Mouse (Mus musculus): ENCODE results near the gene Ankk1. TPM values are rescaled to one million over a fixed set of nuclear protein-coding genes. Genes with fewer than 3 reads are reported as not detected.

Gene Ankk1
- polyA plus RNA-seq (2015; fragmentation: Nextera tagmentation; extraction: Ambion mirVana) = not detected in 2 replicates

- H3K27ac ChIP-seq (replicated peaks) = no peak within 1 kb of the TSS
- no peaks in the 10 kb centered on the region for H3K4me1 ChIP-seq (replicated peaks)
- ATAC-seq (ENCODE audit: insufficient read depth) = no peak
- H3K27me3 ChIP-seq = no peaks in the 10 kb centered on the region
- H3K4me2 ChIP-seq = no peak within 1 kb of the TSS
- H3K9ac ChIP-seq = no peak within 1 kb of the TSS
- no peaks in the 10 kb centered on the region for H3K36me3 ChIP-seq (replicated peaks)
- 57% methylated on average over 7 of the region's 7 CpGs for WGBS (ENCODE audit: insufficient replicate concordance)
- H3K4me3 ChIP-seq (replicated peaks) = no peak within 1 kb of the TSS
- H3K9me3 ChIP-seq (replicated peaks) = no peaks in the 10 kb centered on the region
Measured at GRCm38 (mm10) chr9:49426921-49427320, at the start of gene Ankk1. Gene Ankk1, minus strand, starts transcription at chr9:49427021.

GRCm38 (mm10) chr9:49472126-49472525 is 45.3 kb upstream of the Ankk1 start:
- Histone ChIP-seq H3K4me2 (no peak overlapping the region), H3K9me3 (replicated peaks) (no peaks in the 10 kb centered on the region), H3K27me3 (no peaks in the 10 kb centered on the region), H3K4me1 (replicated peaks) (no peaks in the 10 kb centered on the region), H3K9ac (no peak overlapping the region), H3K4me3 (replicated peaks) (no peak overlapping the region), H3K27ac (replicated peaks) (no peak overlapping the region), H3K36me3 (replicated peaks) (no peaks in the 10 kb centered on the region)
- ATAC-seq (ENCODE audit: insufficient read depth) = no peak
- 46% methylated on average over 11 of the region's 11 CpGs for WGBS (ENCODE audit: insufficient replicate concordance)

GRCm38 (mm10) chr9:49470946-49471345 is 44.1 kb upstream of the Ankk1 start:
- no peak overlapping the region for H3K4me2 ChIP-seq
- H3K4me3 ChIP-seq (replicated peaks) = no peak overlapping the region
- no peak overlapping the region for H3K9ac ChIP-seq
- H3K27ac ChIP-seq (replicated peaks) = no peak overlapping the region
- WGBS (ENCODE audit: insufficient replicate concordance) = 59% methylated on average over 6 of the region's 6 CpGs
- no peak for ATAC-seq (ENCODE audit: insufficient read depth)
- no peaks in the 10 kb centered on the region for H3K27me3 ChIP-seq
- no peaks in the 10 kb centered on the region for H3K4me1 ChIP-seq (replicated peaks)
- H3K9me3 ChIP-seq (replicated peaks) = no peaks in the 10 kb centered on the region
- no peaks in the 10 kb centered on the region for H3K36me3 ChIP-seq (replicated peaks)

GRCm38 (mm10) chr9:49470006-49470405 is 43.2 kb upstream of the Ankk1 start:
- Histone ChIP-seq H3K27ac (replicated peaks) (no peak overlapping the region), H3K9ac (no peak overlapping the region), H3K9me3 (replicated peaks) (no peaks in the 10 kb centered on the region), H3K27me3 (no peaks in the 10 kb centered on the region), H3K4me3 (replicated peaks) (no peak overlapping the region), H3K36me3 (replicated peaks) (no peaks in the 10 kb centered on the region), H3K4me2 (no peak overlapping the region), H3K4me1 (replicated peaks) (no peaks in the 10 kb centered on the region)
- ATAC-seq (ENCODE audit: insufficient read depth) = no peak
- WGBS (ENCODE audit: insufficient replicate concordance) = 76% methylated on average over 19 of the region's 19 CpGs

- Histone ChIP-seq H3K4me3 (replicated peaks) (no peak overlapping the region), H3K9me3 (replicated peaks) (no peaks in the 10 kb centered on the region), H3K36me3 (replicated peaks) (no peaks in the 10 kb centered on the region), H3K9ac (no peak overlapping the region), H3K27ac (replicated peaks) (no peak overlapping the region), H3K27me3 (no peaks in the 10 kb centered on the region), H3K4me2 (no peak overlapping the region), H3K4me1 (replicated peaks) (no peaks in the 10 kb centered on the region)
- WGBS (ENCODE audit: insufficient replicate concordance) = 64% methylated on average over 3 of the region's 3 CpGs
- no peak for ATAC-seq (ENCODE audit: insufficient read depth)
Measured at GRCm38 (mm10) chr9:49456136-49456535, 29.3 kb upstream of the Ankk1 start.

GRCm38 (mm10) chr9:49452396-49452795 is 25.6 kb upstream of the Ankk1 start:
- no peaks in the 10 kb centered on the region for H3K27me3 ChIP-seq
- no peaks in the 10 kb centered on the region for H3K36me3 ChIP-seq (replicated peaks)
- no peaks in the 10 kb centered on the region for H3K9me3 ChIP-seq (replicated peaks)
- no peak overlapping the region for H3K27ac ChIP-seq (replicated peaks)
- 71% methylated on average over 1 of the region's 1 CpGs for WGBS (ENCODE audit: insufficient replicate concordance)
- H3K4me2 ChIP-seq = no peak overlapping the region
- no peak overlapping the region for H3K9ac ChIP-seq
- no peaks in the 10 kb centered on the region for H3K4me1 ChIP-seq (replicated peaks)
- H3K4me3 ChIP-seq (replicated peaks) = no peak overlapping the region
- no peak for ATAC-seq (ENCODE audit: insufficient read depth)

GRCm38 (mm10) chr9:49450491-49450890 is 23.7 kb upstream of the Ankk1 start:
- no peak for ATAC-seq (ENCODE audit: insufficient read depth)
- H3K36me3 ChIP-seq (replicated peaks) = no peaks in the 10 kb centered on the region
- H3K9ac ChIP-seq = no peak overlapping the region
- 58% methylated on average over 3 of the region's 3 CpGs for WGBS (ENCODE audit: insufficient replicate concordance)
- H3K9me3 ChIP-seq (replicated peaks) = no peaks in the 10 kb centered on the region
- no peak overlapping the region for H3K27ac ChIP-seq (replicated peaks)
- no peaks in the 10 kb centered on the region for H3K4me1 ChIP-seq (replicated peaks)
- no peak overlapping the region for H3K4me2 ChIP-seq
- no peak overlapping the region for H3K4me3 ChIP-seq (replicated peaks)
- H3K27me3 ChIP-seq = no peaks in the 10 kb centered on the region

GRCm38 (mm10) chr9:49442621-49443020 is 15.8 kb upstream of the Ankk1 start:
- Histone ChIP-seq H3K4me3 (replicated peaks) (no peak overlapping the region), H3K27ac (replicated peaks) (no peak overlapping the region), H3K9me3 (replicated peaks) (no peaks in the 10 kb centered on the region), H3K4me1 (replicated peaks) (no peaks in the 10 kb centered on the region), H3K4me2 (no peak overlapping the region), H3K9ac (no peak overlapping the region), H3K36me3 (replicated peaks) (no peaks in the 10 kb centered on the region), H3K27me3 (no peaks in the 10 kb centered on the region)
- no peak for ATAC-seq (ENCODE audit: insufficient read depth)
- WGBS (ENCODE audit: insufficient replicate concordance) = 54% methylated on average over 3 of the region's 3 CpGs

- H3K4me1 ChIP-seq (replicated peaks) = no peaks in the 10 kb centered on the region
- no peaks in the 10 kb centered on the region for H3K9me3 ChIP-seq (replicated peaks)
- no peak overlapping the region for H3K9ac ChIP-seq
- no peaks in the 10 kb centered on the region for H3K27me3 ChIP-seq
- ATAC-seq (ENCODE audit: insufficient read depth) = no peak
- no peak overlapping the region for H3K27ac ChIP-seq (replicated peaks)
- H3K4me2 ChIP-seq = no peak overlapping the region
- no peak overlapping the region for H3K4me3 ChIP-seq (replicated peaks)
- H3K36me3 ChIP-seq (replicated peaks) = no peaks in the 10 kb centered on the region
- 40% methylated on average over 5 of the region's 5 CpGs for WGBS (ENCODE audit: insufficient replicate concordance)
Measured at GRCm38 (mm10) chr9:49427478-49427877, 657 bp upstream of the Ankk1 start.

- no peak for ATAC-seq (ENCODE audit: insufficient read depth)
- Histone ChIP-seq H3K4me1 (replicated peaks) (no peaks in the 10 kb centered on the region), H3K4me2 (no peak overlapping the region), H3K9me3 (replicated peaks) (no peaks in the 10 kb centered on the region), H3K9ac (no peak overlapping the region), H3K27ac (replicated peaks) (no peak overlapping the region), H3K4me3 (replicated peaks) (no peak overlapping the region), H3K27me3 (no peaks in the 10 kb centered on the region), H3K36me3 (replicated peaks) (no peaks in the 10 kb centered on the region)
- 28% methylated on average over 1 of the region's 1 CpGs for WGBS (ENCODE audit: insufficient replicate concordance)
Measured at GRCm38 (mm10) chr9:49425585-49425984, 1.2 kb downstream of the Ankk1 start.

GRCm38 (mm10) chr9:49423866-49424265 is 3.0 kb downstream of the Ankk1 start:
- Histone ChIP-seq H3K9ac (no peak overlapping the region), H3K36me3 (replicated peaks) (no peaks in the 10 kb centered on the region), H3K4me2 (no peak overlapping the region), H3K27ac (replicated peaks) (no peak overlapping the region), H3K4me3 (replicated peaks) (no peak overlapping the region), H3K27me3 (no peaks in the 10 kb centered on the region), H3K4me1 (replicated peaks) (no peaks in the 10 kb centered on the region), H3K9me3 (replicated peaks) (no peaks in the 10 kb centered on the region)
- 62% methylated on average over 5 of the region's 5 CpGs for WGBS (ENCODE audit: insufficient replicate concordance)
- ATAC-seq (ENCODE audit: insufficient read depth) = no peak

- no peak overlapping the region for H3K4me2 ChIP-seq
- ATAC-seq (ENCODE audit: insufficient read depth) = no peak
- no peaks in the 10 kb centered on the region for H3K27me3 ChIP-seq
- no peak overlapping the region for H3K4me3 ChIP-seq (replicated peaks)
- no peaks in the 10 kb centered on the region for H3K9me3 ChIP-seq (replicated peaks)
- H3K9ac ChIP-seq = no peak overlapping the region
- H3K27ac ChIP-seq (replicated peaks) = no peak overlapping the region
- H3K4me1 ChIP-seq (replicated peaks) = no peaks in the 10 kb centered on the region
- H3K36me3 ChIP-seq (replicated peaks) = no peaks in the 10 kb centered on the region
- 53% methylated on average over 5 of the region's 5 CpGs for WGBS (ENCODE audit: insufficient replicate concordance)
Measured at GRCm38 (mm10) chr9:49410621-49411020, 16.2 kb downstream of the Ankk1 start.

All from liver, embryonic 15.5 days (tissue).